In genomic region chr2:166357824-166358223, GRCm38 (mm10) we compare ENCODE assay signal across 9 mouse cellular contexts.
DNase-seq lines count a peak whose midpoint lies in the region; ATAC-seq and TF ChIP-seq lines count a peak whose summit lies in the region.
"Had no signal": no experiment of that assay in that cellular context is flagged by ENCODE, and none has a peak within 500 bp of the region (broad histone marks: within the 10 kb centered on the region; RNA-seq: fewer than 3 reads in every experiment).

No protein-coding gene starts in this region.

- peaks cover 4% of the 10 kb centered on the region; the same call in 1 of the 2 replicates for H3K4me1 ChIP-seq in lung, postnatal 0 days (ENCODE audit: insufficient read depth, low read depth, low read length)
- H3K4me1 ChIP-seq in embryonic facial prominence, embryonic 10.5 days, result peaks cover 48% of the 10 kb centered on the region
- H3K4me1 ChIP-seq in heart, embryonic 11.5 days (ENCODE audit: control insufficient read depth, insufficient read depth, low read length), result peaks cover 41% of the 10 kb centered on the region
- peaks cover 19% of the 10 kb centered on the region for H3K4me1 ChIP-seq in forebrain, embryonic 14.5 days (ENCODE audit: control insufficient read depth, insufficient read depth, low read length)

- no peaks in the 10 kb centered on the region for H3K36me3 ChIP-seq in lung, postnatal 0 days (ENCODE audit: insufficient read depth, low read length)
- no peaks in the 10 kb centered on the region for H3K36me3 ChIP-seq in embryonic facial prominence, embryonic 10.5 days (replicated peaks)
- H3K36me3 ChIP-seq in heart, embryonic 11.5 days (ENCODE audit: control insufficient read depth, insufficient read depth, low read length), result no peaks in the 10 kb centered on the region
- no peaks in the 10 kb centered on the region for H3K36me3 ChIP-seq in macrophage (ENCODE audit: inconsistent target)
- H3K36me3 ChIP-seq in forebrain, embryonic 14.5 days (ENCODE audit: control insufficient read depth, insufficient read depth, low read length), result no peaks in the 10 kb centered on the region

- TF ChIP-seq CTCF in lung, postnatal 0 days (IDR thresholded peaks at IDR 0.05), result no peak

- DNase-seq in lung, postnatal 0 days (ENCODE audit: low spot score), result peak; percentile 22
- no peak for DNase-seq in lung, postnatal 25 days (ENCODE audit: low spot score)
- DNase-seq in embryonic facial prominence, embryonic 10.5 days (ENCODE audit: low spot score), result no peak
- DNase-seq in forebrain, embryonic 14.5 days (ENCODE audit: low spot score), result no peak
- no peak for DNase-seq in thymus, postnatal 36 days
- DNase-seq: lung, embryonic 14.5 days had no signal

- no peak for TF ChIP-seq EP300 in lung, postnatal 0 days (IDR thresholded peaks at IDR 0.05)

- H3K4me3 ChIP-seq in lung, postnatal 0 days (ENCODE audit: low read depth, low read length), result no peak overlapping the region
- H3K4me3 ChIP-seq in embryonic facial prominence, embryonic 10.5 days, result no peak overlapping the region
- H3K4me3 ChIP-seq in heart, embryonic 11.5 days (ENCODE audit: low read depth, low read length), result no peak overlapping the region
- H3K4me3 ChIP-seq in macrophage (ENCODE audit: inconsistent target), result no peak overlapping the region
- H3K4me3 ChIP-seq in forebrain, embryonic 14.5 days (ENCODE audit: low read depth, low read length), result no peak overlapping the region

- WGBS in lung, postnatal 0 days, result 50% methylated on average over 7 of the region's 7 CpGs
- whole genome bisulfite sequencing in embryonic facial prominence, embryonic 10.5 days, result 52% methylated on average over 7 of the region's 7 CpGs
- WGBS in heart, embryonic 11.5 days (ENCODE audit: insufficient replicate concordance), result 42% methylated on average over 7 of the region's 7 CpGs
- WGBS in macrophage (ENCODE audit: missing documents), result 10% methylated on average over 7 of the region's 7 CpGs
- whole genome bisulfite sequencing in forebrain, embryonic 14.5 days, result 67% methylated on average over 7 of the region's 7 CpGs

- H3K27me3 ChIP-seq in lung, postnatal 0 days (replicated peaks; ENCODE audit: insufficient read depth, low read length), result no peaks in the 10 kb centered on the region
- H3K27me3 ChIP-seq in embryonic facial prominence, embryonic 10.5 days (replicated peaks; ENCODE audit: low read depth, poor library complexity, severe bottlenecking), result peaks cover 12% of the 10 kb centered on the region; the same call in 1 of the 2 replicates
- H3K27me3 ChIP-seq in heart, embryonic 11.5 days (ENCODE audit: control insufficient read depth, insufficient read depth, low read length), result no peaks in the 10 kb centered on the region
- H3K27me3 ChIP-seq in forebrain, embryonic 14.5 days (replicated peaks; ENCODE audit: control insufficient read depth, insufficient read depth, low read length), result 0 out of 2 replicates have a peak, but pooled peaks cover 8% of the 10 kb centered on the region

- no peaks in the 10 kb centered on the region for H3K79me2 ChIP-seq in macrophage (ENCODE audit: inconsistent target)

- no peaks in the 10 kb centered on the region for H3K9me3 ChIP-seq in lung, postnatal 0 days (ENCODE audit: low read length)
- H3K9me3 ChIP-seq in embryonic facial prominence, embryonic 10.5 days, result no peaks in the 10 kb centered on the region
- H3K9me3 ChIP-seq in heart, embryonic 11.5 days (replicated peaks; ENCODE audit: control insufficient read depth, low read length), result no peaks in the 10 kb centered on the region
- H3K9me3 ChIP-seq in forebrain, embryonic 14.5 days (replicated peaks; ENCODE audit: control insufficient read depth, low read length), result no peaks in the 10 kb centered on the region

- H3K27ac ChIP-seq in lung, postnatal 0 days (ENCODE audit: low read length), result no peak overlapping the region
- H3K27ac ChIP-seq in embryonic facial prominence, embryonic 10.5 days (replicated peaks), result peak overlapping the region; percentile 27; the same call in 1 of the 2 replicates
- H3K27ac ChIP-seq in heart, embryonic 11.5 days (ENCODE audit: low read depth, low read length), result peak overlapping the region; percentile 17; the same call in 1 of the 2 replicates
- H3K27ac ChIP-seq in macrophage, result 0 out of 2 replicates have a peak overlapping the region, but pooled peaks have one; percentile 1
- H3K27ac ChIP-seq in forebrain, embryonic 14.5 days (ENCODE audit: low read depth, low read length), result no peak overlapping the region

- no peak overlapping the region for H3K9ac ChIP-seq in lung, postnatal 0 days (replicated peaks; ENCODE audit: low read depth)
- no peak overlapping the region for H3K9ac ChIP-seq in heart, embryonic 11.5 days (ENCODE audit: low read depth, low read length)
- H3K9ac ChIP-seq in forebrain, embryonic 14.5 days (ENCODE audit: low read length), result no peak overlapping the region
- H3K9ac ChIP-seq: lung, embryonic 14.5 days had no signal

- ATAC-seq in lung, postnatal 0 days, result 0 out of 2 replicates have a peak, but pooled peaks have one; percentile 18
- ATAC-seq in heart, embryonic 11.5 days (replicated peaks; ENCODE audit: insufficient number of reproducible peaks, low FRiP score, low TSS enrichment), result no peak
- ATAC-seq in cerebellum, adult (ENCODE audit: insufficient number of reproducible peaks, low FRiP score, low TSS enrichment), result no peak
- ATAC-seq in forebrain, embryonic 14.5 days, result no peak

- no peak overlapping the region for H3K4me2 ChIP-seq in lung, postnatal 0 days (replicated peaks; ENCODE audit: low read depth, low read length)
- no peak overlapping the region for H3K4me2 ChIP-seq in heart, embryonic 11.5 days
- H3K4me2 ChIP-seq in forebrain, embryonic 14.5 days (ENCODE audit: low read length), result no peak overlapping the region
- H3K4me2 ChIP-seq: lung, embryonic 14.5 days had no signal

Comparison
In these comparisons a context has a peak if more than half of its experiments do, and no peak if none do; other contexts are left out.
1. H3K27ac ChIP-seq: peak in embryonic facial prominence, embryonic 10.5 days (single experiment), heart, embryonic 11.5 days (single experiment) and macrophage (single experiment); none in lung, postnatal 0 days (single experiment) and forebrain, embryonic 14.5 days (single experiment).